Mouse (Mus musculus): ENCODE data around the gene Rrm2. TPM values are rescaled to one million over a fixed set of nuclear protein-coding genes. Genes with fewer than 3 reads are reported as not detected.

Rrm2 gene
- polyA plus RNA-seq, 1 experiment = not detected

GRCm38 (mm10) chr12:24755471-24755870 lies 47.4 kb downstream of the Rrm2 start:
- Histone ChIP-seq H3K4me1 (ENCODE audit: control insufficient read depth, insufficient read depth, low read length) (peaks cover 3% of the 10 kb centered on the region; the same call in 1 of the 2 replicates), H3K27ac (ENCODE audit: insufficient read depth, low read depth, low read length) (no peak overlapping the region), H3K4me3 (ENCODE audit: insufficient read depth, low read depth, low read length) (no peak overlapping the region)
- WGBS = 91% methylated on average over 9 of the region's 9 CpGs
- TF ChIP-seq POLR2A (IDR thresholded peaks at IDR 0.05; ENCODE audit: insufficient read depth, low read depth, low read length) (no peak), CTCF (IDR thresholded peaks at IDR 0.05; ENCODE audit: insufficient read depth, low read depth, low read length) (no peak)

- H3K27ac ChIP-seq (ENCODE audit: insufficient read depth, low read depth, low read length) = no peak overlapping the region
- peaks cover 3% of the 10 kb centered on the region; the same call in 1 of the 2 replicates for H3K4me1 ChIP-seq (ENCODE audit: control insufficient read depth, insufficient read depth, low read length)
- TF ChIP-seq CTCF (IDR thresholded peaks at IDR 0.05; ENCODE audit: insufficient read depth, low read depth, low read length) (no peak), POLR2A (IDR thresholded peaks at IDR 0.05; ENCODE audit: insufficient read depth, low read depth, low read length) (no peak)
- H3K4me3 ChIP-seq (ENCODE audit: insufficient read depth, low read depth, low read length) = no peak overlapping the region
These were observed 49.3 kb downstream of the Rrm2 start for GRCm38 (mm10) chr12:24757387-24757786.

GRCm38 (mm10) chr12:24758374-24758773 lies 50.3 kb downstream of the Rrm2 start:
- TF ChIP-seq POLR2A (IDR thresholded peaks at IDR 0.05; ENCODE audit: insufficient read depth, low read depth, low read length) (no peak), CTCF (IDR thresholded peaks at IDR 0.05; ENCODE audit: insufficient read depth, low read depth, low read length) (no peak)
- H3K4me1 ChIP-seq (ENCODE audit: control insufficient read depth, insufficient read depth, low read length) = peaks cover 3% of the 10 kb centered on the region; the same call in 1 of the 2 replicates
- H3K27ac ChIP-seq (ENCODE audit: insufficient read depth, low read depth, low read length) = no peak overlapping the region
- no peak overlapping the region for H3K4me3 ChIP-seq (ENCODE audit: insufficient read depth, low read depth, low read length)
- 33% methylated on average over 6 of the region's 6 CpGs for WGBS

- 24% methylated on average over 3 of the region's 3 CpGs for WGBS
- H3K4me1 ChIP-seq (ENCODE audit: control insufficient read depth, insufficient read depth, low read length) = peaks cover 3% of the 10 kb centered on the region; the same call in 1 of the 2 replicates
- TF ChIP-seq CTCF (IDR thresholded peaks at IDR 0.05; ENCODE audit: insufficient read depth, low read depth, low read length) (no peak), POLR2A (IDR thresholded peaks at IDR 0.05; ENCODE audit: insufficient read depth, low read depth, low read length) (no peak)
- no peak overlapping the region for H3K4me3 ChIP-seq (ENCODE audit: insufficient read depth, low read depth, low read length)
- H3K27ac ChIP-seq (ENCODE audit: insufficient read depth, low read depth, low read length) = no peak overlapping the region
These were observed 54.2 kb downstream of the Rrm2 start for GRCm38 (mm10) chr12:24762253-24762652.

Other genes with a start within 250 kb of the Rrm2 start
- not detected in 2 replicates for gene Taf1b, start 209.9 kb upstream of the Rrm2 start, polyA plus RNA-seq (2012; ENCODE audit: insufficient read depth, insufficient read length, low replicate concordance, missing spikeins)
- gene Grhl1, start 136.0 kb upstream of the Rrm2 start, polyA plus RNA-seq (2012; ENCODE audit: insufficient read depth, insufficient read length, low replicate concordance, missing spikeins) = not detected in 2 replicates
- not detected in 2 replicates for gene Klf11, start 57.0 kb upstream of the Rrm2 start, polyA plus RNA-seq (2012; ENCODE audit: insufficient read depth, insufficient read length, low replicate concordance, missing spikeins)
- gene Cys1, start 26.4 kb upstream of the Rrm2 start, polyA plus RNA-seq (2012; ENCODE audit: insufficient read depth, insufficient read length, low replicate concordance, missing spikeins) = not detected in 2 replicates
- not detected in 2 replicates for gene Mboat2, start 122.6 kb downstream of the Rrm2 start, polyA plus RNA-seq (2012; ENCODE audit: insufficient read depth, insufficient read length, low replicate concordance, missing spikeins)